Mouse (Mus musculus): Measurements from ENCODE around the gene Kat2a.

Gene Kat2a

GRCm38 (mm10) chr11:100711783-100712615 is at the start of gene Kat2a:
TSS of gene Kat2a (minus strand) at chr11:100712465.
- peak; percentile 64 to 77 for DNase-seq

DNA sequence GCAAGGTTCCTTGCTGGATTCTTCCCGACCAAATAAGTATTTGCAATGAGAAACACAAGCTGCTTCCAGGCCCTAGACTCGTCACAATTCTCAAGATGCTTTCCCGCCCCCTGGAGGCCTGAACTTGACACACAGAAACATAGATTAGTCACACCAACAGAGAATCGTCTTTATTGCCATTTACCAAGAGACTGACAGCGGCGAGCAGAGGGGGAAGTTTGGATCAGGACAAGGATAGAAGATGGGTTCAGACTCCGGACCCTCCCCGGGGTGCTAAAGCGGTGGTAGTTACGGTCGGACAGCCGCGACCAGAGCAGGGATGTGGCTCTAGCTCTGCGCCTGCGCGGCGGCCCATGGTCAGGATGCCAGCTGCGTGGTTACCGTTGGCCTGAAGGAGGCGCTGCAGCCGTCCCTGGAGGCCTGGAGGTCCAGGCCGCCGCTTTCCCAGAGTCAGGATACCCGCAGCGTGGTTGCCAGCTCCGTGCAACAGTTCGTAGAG is 49.3 kb upstream of the Kat2a start:
- peak; percentile 63 to 78 for DNase-seq

DNA sequence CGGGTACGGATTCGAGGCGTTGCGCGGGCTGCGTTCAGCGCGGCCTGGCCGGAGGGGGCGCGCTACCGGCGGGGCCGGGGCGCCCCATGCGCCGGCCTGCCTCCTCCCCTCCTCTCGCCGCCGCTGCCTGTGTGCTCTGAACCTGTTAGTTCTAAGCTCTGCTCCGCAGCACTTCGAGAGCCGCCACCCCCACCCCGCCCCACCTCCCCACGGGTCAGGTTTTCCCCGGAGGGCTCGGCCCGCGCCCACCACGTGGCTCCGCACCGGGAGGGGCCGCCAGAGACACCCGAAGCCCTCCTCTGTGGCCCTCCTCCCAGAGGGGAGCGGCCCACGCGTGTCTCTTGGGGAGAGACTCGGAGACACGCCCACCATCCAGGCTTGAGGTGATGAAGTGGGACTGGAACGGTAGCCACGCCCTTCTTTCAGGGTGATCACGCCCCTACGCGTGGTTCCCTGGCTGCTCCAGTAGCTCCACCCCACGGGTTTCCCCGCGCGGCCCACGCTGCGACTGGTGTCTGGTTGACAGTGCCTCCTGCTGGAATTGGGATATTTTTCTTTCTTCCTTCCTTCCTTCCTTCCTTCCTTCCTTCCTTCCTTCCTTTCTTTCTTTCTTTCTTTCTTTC is 47.5 kb upstream of the Kat2a start, which contains the start of gene Kcnh4:
Gene Kcnh4, minus strand, starts transcription at position 332 of the 623 bp plus-strand sequence.
- DNase-seq: peak; percentile 68 to 69

DNA sequence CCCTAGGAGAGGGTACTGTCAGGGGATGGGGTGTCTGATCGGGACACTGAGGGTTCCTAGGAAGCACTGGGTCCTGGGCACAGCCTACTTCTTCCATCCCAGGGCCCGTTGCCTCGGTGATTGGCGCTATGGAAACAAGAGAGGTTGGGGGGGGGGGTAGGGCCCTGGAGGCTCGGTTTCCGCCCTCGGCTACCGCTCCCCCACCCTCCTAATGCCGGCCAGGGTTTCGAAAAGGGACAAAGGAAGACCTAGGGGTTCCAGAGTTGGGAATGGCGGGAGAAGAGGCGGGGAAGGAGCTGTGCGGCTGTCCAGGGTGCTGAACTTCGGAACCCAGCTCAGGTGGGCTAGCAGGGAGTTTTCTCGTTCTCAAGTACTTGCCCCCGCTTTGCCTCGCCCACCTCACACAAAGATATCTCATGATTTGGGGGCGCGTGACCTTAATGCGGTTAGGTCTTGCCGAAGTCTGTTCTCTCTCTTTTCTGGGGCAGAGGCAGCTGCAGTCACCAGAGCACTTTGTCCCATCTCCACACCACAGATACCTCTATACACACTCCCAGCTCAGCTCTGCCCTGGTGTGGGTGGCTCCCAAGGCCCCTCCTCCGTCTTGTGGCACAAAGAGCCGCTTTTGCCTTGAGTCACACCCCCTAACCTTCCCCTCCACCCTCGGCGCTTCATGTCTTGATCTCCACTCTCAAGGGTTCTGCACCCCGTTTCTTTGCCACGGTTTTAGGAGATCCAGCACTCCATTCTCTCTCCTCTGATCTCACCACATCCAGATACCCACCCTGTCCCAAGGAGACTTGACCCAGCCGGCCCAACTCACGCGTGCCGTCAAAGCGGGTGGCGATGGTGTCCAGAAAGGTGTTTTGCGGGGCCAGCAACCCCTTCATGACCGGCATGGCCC is 46.7 kb upstream of the Kat2a start:
- DNase-seq: peak in 1 of 2 experiments; percentile 43

- DNase-seq: no peak
These were observed 45.3 kb upstream of the Kat2a start for GRCm38 (mm10) chr11:100757566-100757965.

DNA sequence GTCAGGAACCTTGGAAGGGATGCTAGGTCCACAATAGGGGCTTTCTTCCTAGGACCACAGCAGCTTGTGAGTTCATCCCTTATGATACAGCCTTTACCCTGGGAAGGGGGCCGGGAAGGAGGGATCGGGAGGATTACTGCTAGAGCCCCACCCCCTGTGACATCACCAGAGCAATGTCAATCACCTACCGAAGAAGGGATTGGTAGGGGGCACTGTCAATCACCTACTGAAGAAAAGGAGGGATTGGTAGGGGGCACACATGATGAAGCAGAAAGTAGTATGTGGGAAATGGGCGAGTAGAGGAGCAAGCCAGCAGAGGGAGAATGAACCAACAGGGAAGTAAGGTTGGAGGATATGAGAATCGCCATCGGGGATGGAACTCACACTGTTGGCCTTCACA is 44.2 kb upstream of the Kat2a start:
- DNase-seq: no peak

- DNase-seq: no peak
These were observed 42.4 kb upstream of the Kat2a start for GRCm38 (mm10) chr11:100754693-100755057.

GRCm38 (mm10) chr11:100754021-100754692 is 41.9 kb upstream of the Kat2a start:
- DNase-seq: no peak

DNA sequence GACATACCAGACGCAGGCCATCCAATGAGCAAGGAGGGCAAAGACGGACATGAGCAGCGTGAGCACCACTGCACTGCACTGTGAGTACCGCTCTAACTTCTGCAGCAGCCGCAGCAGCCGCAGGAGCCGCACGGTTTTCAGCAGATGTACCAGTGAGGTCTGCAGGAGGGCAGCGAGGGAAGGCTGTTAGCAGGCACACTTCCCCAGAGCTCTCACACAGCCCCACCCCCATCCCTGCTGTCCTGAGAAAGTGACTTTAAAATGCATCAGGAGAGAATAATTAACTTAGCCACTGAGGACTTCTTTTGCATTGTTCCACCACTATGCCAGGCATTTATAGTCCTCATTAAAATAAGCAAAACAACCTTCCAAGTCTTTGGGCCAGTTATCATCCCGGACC is 40.0 kb upstream of the Kat2a start:
- no peak for DNase-seq

GRCm38 (mm10) chr11:100750127-100750526 is 37.9 kb upstream of the Kat2a start:
- no peak for DNase-seq

GRCm38 (mm10) chr11:100749469-100749868 is 37.2 kb upstream of the Kat2a start:
- no peak for DNase-seq

DNA sequence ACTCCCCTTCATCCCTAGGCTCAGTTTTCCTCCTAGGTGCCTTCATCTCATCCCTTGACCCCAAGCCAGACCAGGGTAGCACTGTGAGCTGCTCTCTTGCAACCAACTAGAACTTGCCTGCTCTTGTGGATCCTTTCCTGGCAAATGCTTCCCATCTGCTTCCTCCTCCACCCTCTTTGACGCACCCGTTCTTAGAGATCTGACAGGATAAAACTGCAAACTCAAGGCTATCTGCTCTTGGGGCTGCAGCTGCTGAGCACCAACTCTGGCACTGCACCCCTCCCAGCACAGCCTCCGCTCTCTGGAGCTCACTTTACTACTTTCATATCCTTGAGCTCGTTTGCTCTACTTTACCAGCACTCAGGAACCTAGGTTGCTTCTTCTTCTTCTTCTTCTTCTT is 36.4 kb upstream of the Kat2a start:
- DNase-seq: no peak

- no peak for DNase-seq
These were observed 34.8 kb upstream of the Kat2a start for GRCm38 (mm10) chr11:100747114-100747513.

GRCm38 (mm10) chr11:100746546-100746945 is 34.3 kb upstream of the Kat2a start:
- DNase-seq: no peak

DNA sequence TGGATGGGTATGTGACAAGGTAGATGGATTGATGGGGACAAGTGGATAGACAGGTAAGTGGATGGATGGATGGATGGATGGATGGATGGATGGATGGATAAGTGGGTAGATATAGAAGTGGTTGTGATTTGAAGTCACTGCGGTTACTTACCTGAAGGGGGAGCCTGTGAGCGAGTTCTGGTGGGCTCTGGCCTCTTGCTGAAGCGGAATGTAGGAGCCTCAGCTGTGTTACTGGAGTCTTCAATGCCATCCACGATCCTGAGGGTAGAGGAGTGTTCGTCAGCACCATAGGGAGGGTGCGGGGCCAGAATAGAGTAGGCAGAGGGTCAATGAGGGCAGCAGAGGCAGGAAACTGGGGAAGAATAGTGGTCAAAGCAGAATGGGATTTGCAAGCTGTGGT is 32.8 kb upstream of the Kat2a start:
- DNase-seq: peak in 1 of 2 experiments; percentile 54

DNA sequence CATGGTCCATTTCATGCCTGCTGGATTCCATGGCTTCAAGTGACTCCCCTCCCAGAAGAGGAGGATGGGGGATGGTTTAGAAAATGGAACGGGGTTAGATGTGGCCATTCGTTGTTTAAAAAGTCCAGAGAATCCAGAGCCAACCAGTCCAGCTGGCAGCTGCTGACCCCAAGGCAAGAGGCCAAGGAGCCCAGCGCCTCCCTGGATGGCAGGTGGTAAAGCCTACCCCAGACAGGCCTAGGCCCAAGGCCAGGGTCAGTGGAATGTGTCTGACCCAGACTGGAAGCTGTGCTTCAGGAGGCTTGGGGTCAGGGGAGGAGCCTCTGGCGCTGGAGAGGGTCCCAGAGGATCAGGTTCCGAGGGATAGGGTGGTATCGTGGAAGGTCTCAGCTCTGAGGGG is 29.1 kb upstream of the Kat2a start:
- no peak for DNase-seq

- DNase-seq: no peak
These were observed 26.5 kb upstream of the Kat2a start for GRCm38 (mm10) chr11:100738749-100739148.

- peak; percentile 94 to 97 for DNase-seq
These were observed 25.9 kb upstream of the Kat2a start, which contains the start of gene Rab5c for GRCm38 (mm10) chr11:100738066-100738604. TSS of gene Rab5c (minus strand) at chr11:100738215.

GRCm38 (mm10) chr11:100737105-100737733 is 25.0 kb upstream of the Kat2a start:
- no peak for DNase-seq

- DNase-seq: no peak
These were observed 24.4 kb upstream of the Kat2a start for GRCm38 (mm10) chr11:100736746-100737080.

- peak in 1 of 2 experiments; percentile 23 for DNase-seq
These were observed 23.9 kb upstream of the Kat2a start for GRCm38 (mm10) chr11:100735954-100736745.
